Mouse (Mus musculus) adrenal gland, postnatal 36 days (tissue): ENCODE measurements around the gene Prdm12. TPM values are rescaled to one million over a fixed set of nuclear protein-coding genes. Genes with fewer than 3 reads are reported as not detected.

Source experiments
- microRNA-seq: library from miRNA; unstranded; fragments of <30 nt; microRNA quantifications from one replicate; pipeline ENCODE4 v1.2.0, GENCODE M21; 2021
- total RNA-seq, 2 experiments: library from RNA; stranded (reverse); gene quantifications; 2 replicates each; pipeline ENCODE4 v1.2.3; 2021

The Prdm12 gene
- total RNA-seq, 2 experiments from 2014 or later: not detected

Small RNAs within 50 kb of the gene (microRNA-seq; reads per million reads assigned to microRNA genes)
- not detected for gene Mir6998

Other genes starting within 250 kb of the Prdm12 start
- gene Ass1, start 169.8 kb upstream of the Prdm12 start, total RNA-seq: 10 to 100 TPM; 22.6 to 37.2 TPM
- 10 to 100 TPM; 48.8 to 54.2 TPM for gene Fubp3, start 67.4 kb upstream of the Prdm12 start, total RNA-seq
- 10 to 100 TPM; 24.7 to 29.5 TPM for gene Exosc2, start 30.7 kb downstream of the Prdm12 start, total RNA-seq
- 10 to 100 TPM; 61.8 to 69.2 TPM for gene Abl1, start 48.3 kb downstream of the Prdm12 start, total RNA-seq
- gene Qrfp, start 170.5 kb downstream of the Prdm12 start, total RNA-seq: not detected
- under 1 TPM in 1 of 2 experiments, not detected in 1; 0.07 TPM for gene Fibcd1, start 206.0 kb downstream of the Prdm12 start, total RNA-seq
- 10 to 100 TPM; 13.7 to 20.1 TPM for gene Lamc3, start 247.3 kb downstream of the Prdm12 start, total RNA-seq